Mouse (Mus musculus) gastrocnemius, postnatal 14 days (tissue): ENCODE results near the gene Pkn1. TPM values are rescaled to one million over a fixed set of nuclear protein-coding genes. Genes with fewer than 3 reads are reported as not detected.

Experiments
- DNase-seq: peaks from one replicate; pipeline ENCODE4 v3.0.0; 2021; ENCODE audit warnings: mixed read lengths
- intact Hi-C: fragments of 180-260 bp; cut with DNase I; formaldehyde crosslinking; loops from one replicate; pipeline ENCODE4 v1.15.1; 2025; ENCODE audit warnings: low total_unique reads
- microRNA-seq, 2 experiments: library from miRNA; unstranded; fragments of <30 nt; microRNA quantifications; one replicate each; pipeline ENCODE4 v1.2.0; 2021
- total RNA-seq, 2 experiments: library from RNA; stranded (reverse); gene quantifications; 2 replicates each; pipeline ENCODE4 v1.2.3; 2021

Gene Pkn1
- total RNA-seq, 2 experiments from 2014 or later: 52.5 to 52.6 TPM

- DNase-seq: peak; percentile 87
- intact Hi-C loops: no loop called here
Measured at GRCm38 (mm10) chr8:83622389-83622989, 76.5 kb downstream of the Pkn1 start.

GRCm38 (mm10) chr8:83621691-83622388, 77.1 kb downstream of the Pkn1 start:
- intact Hi-C loops: no loop called here
- no peak for DNase-seq

DNA sequence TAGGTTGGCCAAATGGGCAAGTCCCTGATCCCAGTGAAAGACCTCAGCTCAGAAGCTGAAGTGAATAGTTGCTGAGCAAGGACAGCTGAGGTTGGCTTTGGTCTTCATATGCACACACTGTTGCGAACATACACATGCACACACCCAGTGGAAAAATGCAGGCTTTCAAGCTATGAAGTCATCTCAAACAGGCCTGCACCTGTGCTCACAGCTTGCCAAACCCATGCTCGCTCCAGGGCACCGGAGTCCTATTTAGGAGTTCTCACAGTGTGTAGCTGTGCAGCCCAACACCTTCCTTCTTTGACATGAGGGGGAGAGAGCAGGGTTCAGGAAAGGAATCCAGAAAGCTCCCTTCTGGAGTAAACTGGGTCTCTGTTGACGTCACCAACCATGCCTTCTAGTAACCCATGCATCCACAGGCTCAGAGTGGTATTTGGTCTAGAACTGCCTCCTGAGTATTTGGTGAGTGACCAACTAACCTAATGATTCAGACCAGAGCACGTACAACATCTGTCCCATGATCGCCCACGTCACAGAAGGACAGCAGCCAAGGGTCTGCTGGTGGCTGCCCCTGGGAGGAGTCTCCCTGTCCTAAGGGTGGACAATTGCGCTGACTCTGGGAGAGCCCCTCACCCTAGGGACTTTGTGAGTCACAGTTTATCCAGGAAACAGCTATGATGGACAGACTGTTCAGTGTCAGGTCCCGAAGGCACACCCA, 79.3 kb downstream of the Pkn1 start:
- intact Hi-C loops: no loop called here

DNA sequence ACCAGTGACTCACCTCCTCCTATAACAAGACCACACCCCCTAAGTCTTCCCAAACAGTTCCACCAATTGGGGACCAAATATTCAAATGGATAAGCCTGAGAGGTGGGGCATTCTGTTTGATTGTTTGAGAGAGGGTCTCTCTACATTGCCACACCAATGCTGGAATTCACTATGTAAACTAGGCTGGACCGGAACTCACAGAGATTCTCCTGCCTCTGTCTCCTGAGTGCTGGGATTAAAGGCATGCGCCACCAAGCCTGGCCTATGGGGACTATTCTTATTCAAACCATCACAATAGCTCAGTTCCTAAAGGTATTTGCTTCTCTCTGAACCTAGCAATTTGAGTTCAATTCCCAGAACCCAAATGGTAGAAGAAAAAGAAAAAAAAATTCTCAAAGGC, 80.4 kb downstream of the Pkn1 start:
- intact Hi-C loops: no loop called here
- no peak for DNase-seq

More for the DNA sequence above, 79.3 kb downstream of the Pkn1 start:
- no peak for DNase-seq

GRCm38 (mm10) chr8:83617111-83617510, 81.9 kb downstream of the Pkn1 start:
- DNase-seq: no peak
- intact Hi-C loops: no loop called here

DNA sequence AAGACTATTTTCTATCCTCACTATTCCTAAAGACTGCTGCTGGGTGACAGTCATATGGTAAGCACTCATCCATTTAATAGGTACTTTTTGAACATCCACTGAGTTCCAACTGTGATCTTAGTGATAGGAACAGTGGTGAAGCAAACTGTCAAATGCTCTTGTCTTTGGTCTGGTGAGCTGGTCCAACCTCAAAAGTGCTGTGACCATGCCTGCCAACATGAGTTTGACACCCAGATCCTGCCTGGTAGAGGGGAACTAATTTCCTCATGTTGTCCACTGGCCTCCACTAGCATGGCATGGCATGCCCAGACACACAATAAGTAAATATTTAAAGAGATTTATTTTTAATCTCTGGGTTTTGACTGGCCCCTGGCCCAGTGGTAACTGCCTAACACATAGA, 82.4 kb downstream of the Pkn1 start:
- intact Hi-C loops: no loop called here
- DNase-seq: no peak

Small RNA genes lying within 50 kb of the gene (microRNA-seq; reads per million reads assigned to microRNA genes)
- 0.32 to 1.0 reads per million in 2 experiments for gene Mir1668

Other genes with a start within 250 kb of the Pkn1 start
- gene Scoc, start 240.8 kb downstream of the Pkn1 start, total RNA-seq: 10 to 100 TPM; 36.4 to 41.2 TPM
- gene Olfr370, start 163.4 kb downstream of the Pkn1 start, total RNA-seq: not detected
- gene Ndufb7, start 132.5 kb downstream of the Pkn1 start, total RNA-seq: 100 to 1,000 TPM; 439 to 462 TPM
- gene Tecr, start 91.2 kb downstream of the Pkn1 start, total RNA-seq: 100 to 1,000 TPM; 474 to 504 TPM
- 1 to 10 TPM; 7.0 to 7.4 TPM for gene Dnajb1, start 91.0 kb downstream of the Pkn1 start, total RNA-seq
- gene Gipc1, start 46.5 kb downstream of the Pkn1 start, total RNA-seq: 10 to 100 TPM; 25.4 to 26.6 TPM
- under 1 TPM; 0.13 to 0.49 TPM for gene Ptger1, start 32.5 kb downstream of the Pkn1 start, total RNA-seq
- 10 to 100 TPM; 11.0 to 14.7 TPM for gene Ddx39, start 16.0 kb upstream of the Pkn1 start, total RNA-seq
- 10 to 100 TPM; 31.6 to 40.0 TPM for gene Adgre5, start 42.1 kb upstream of the Pkn1 start, total RNA-seq
- 10 to 100 TPM; 16.2 to 17.2 TPM for gene Adgrl1, start 200.9 kb upstream of the Pkn1 start, total RNA-seq